ENCODE assay signal across 20 mouse cellular contexts in the genomic region with DNA sequence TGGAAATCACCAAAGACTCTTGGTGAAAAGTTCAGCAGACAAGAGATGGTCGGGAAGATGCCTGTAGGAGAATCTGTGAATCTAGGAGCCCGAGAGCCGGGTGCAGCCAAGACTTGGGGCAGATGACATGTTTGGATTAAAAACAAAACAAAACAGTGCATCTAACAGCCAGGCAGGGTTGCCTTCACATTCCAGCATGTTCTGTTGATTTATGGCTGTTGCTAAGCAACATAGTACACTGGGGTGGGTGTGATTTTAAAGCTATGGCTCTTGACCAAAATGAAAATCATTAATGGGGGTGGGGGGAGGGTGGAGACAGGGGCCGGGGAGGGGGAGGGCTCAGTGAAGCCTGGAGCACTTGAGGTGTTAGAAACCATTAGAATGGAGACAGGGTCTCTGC. TPM values are rescaled to one million over a fixed set of nuclear protein-coding genes. Genes with fewer than 3 reads are reported as not detected.
DNase-seq lines count a peak whose midpoint lies in the region; ATAC-seq and TF ChIP-seq lines count a peak whose summit lies in the region.
"Had no signal": no experiment of that assay in that cellular context is flagged by ENCODE, and none has a peak within 500 bp of the region (broad histone marks: within the 10 kb centered on the region; RNA-seq: fewer than 3 reads in every experiment).

No protein-coding gene starts in this region.

- DNase-seq in forebrain, postnatal 0 days: peak; percentile 38
- DNase-seq in lung, embryonic 14.5 days: peak; percentile 63
- no peak for DNase-seq in lung, postnatal 25 days (ENCODE audit: low spot score)
- DNase-seq in NIH3T3 (ENCODE audit: low read depth): peak; percentile 16
- peak; percentile 69 for DNase-seq in brain, embryonic 14.5 days (ENCODE audit: low read depth)
- DNase-seq: adrenal gland, adult 8-10 months; adrenal gland, postnatal 36 days; cerebellum, adult 11 months; cerebellum, adult 8-10 months; cerebellum, postnatal 14 days; embryo, embryonic 11 days; gastrocnemius, postnatal 36 days; heart, adult 11 months; heart, postnatal 36 days had no signal

- H3K9me3 ChIP-seq in forebrain, postnatal 0 days (ENCODE audit: low read length): no peaks in the 10 kb centered on the region
- H3K9me3 ChIP-seq in forebrain, embryonic 12.5 days: no peaks in the 10 kb centered on the region
- H3K9me3 ChIP-seq in lung, embryonic 14.5 days (ENCODE audit: low read depth, low read length): no peaks in the 10 kb centered on the region
- H3K9me3 ChIP-seq: embryonic facial prominence, embryonic 15.5 days; heart, embryonic 13.5 days had no signal

- H3K4me1 ChIP-seq in forebrain, postnatal 0 days (ENCODE audit: insufficient read depth): 0 out of 2 replicates have a peak, but pooled peaks cover 7% of the 10 kb centered on the region
- H3K4me1 ChIP-seq in forebrain, embryonic 12.5 days: no peaks in the 10 kb centered on the region
- no peaks in the 10 kb centered on the region for H3K4me1 ChIP-seq in lung, embryonic 14.5 days (ENCODE audit: insufficient read depth)
- H3K4me1 ChIP-seq: heart, embryonic 13.5 days had no signal

- no peak overlapping the region for H3K4me3 ChIP-seq in forebrain, postnatal 0 days (ENCODE audit: low read depth, low read length)
- H3K4me3 ChIP-seq in forebrain, embryonic 12.5 days (replicated peaks): no peak overlapping the region
- no peak overlapping the region for H3K4me3 ChIP-seq in lung, embryonic 14.5 days (ENCODE audit: low read depth, low read length)
- H3K4me3 ChIP-seq: embryonic facial prominence, embryonic 15.5 days; heart, embryonic 13.5 days had no signal

- H3K27me3 ChIP-seq in forebrain, postnatal 0 days (ENCODE audit: insufficient read depth, low read length): no peaks in the 10 kb centered on the region
- peaks cover 5% of the 10 kb centered on the region; the same call in 1 of the 2 replicates for H3K27me3 ChIP-seq in forebrain, embryonic 12.5 days
- no peaks in the 10 kb centered on the region for H3K27me3 ChIP-seq in lung, embryonic 14.5 days (ENCODE audit: insufficient read depth, low read length)

- no peaks in the 10 kb centered on the region for H3K36me3 ChIP-seq in forebrain, postnatal 0 days (ENCODE audit: insufficient read depth)
- no peaks in the 10 kb centered on the region for H3K36me3 ChIP-seq in forebrain, embryonic 12.5 days (replicated peaks)
- no peaks in the 10 kb centered on the region for H3K36me3 ChIP-seq in lung, embryonic 14.5 days (ENCODE audit: insufficient read depth)
- H3K36me3 ChIP-seq: embryonic facial prominence, embryonic 15.5 days; heart, embryonic 13.5 days had no signal

- TF ChIP-seq POLR2A in brain, embryonic 14.5 days (IDR thresholded peaks at IDR 0.05; ENCODE audit: borderline replicate concordance, extremely low read depth, insufficient read depth, insufficient read length, poor library complexity, severe bottlenecking): no peak

- WGBS in forebrain, postnatal 0 days: 35% methylated on average over 4 of the region's 4 CpGs
- 64% methylated on average over 4 of the region's 4 CpGs for WGBS in forebrain, embryonic 12.5 days
- WGBS in lung, embryonic 14.5 days: 39% methylated on average over 4 of the region's 4 CpGs

- peak; percentile 82 for ATAC-seq in forebrain, postnatal 0 days
- no peak for ATAC-seq in forebrain, embryonic 12.5 days (ENCODE audit: low FRiP score)
- no peak; the same call in 1 of the 2 replicates for ATAC-seq in lung, embryonic 14.5 days (ENCODE audit: insufficient read depth)
- ATAC-seq: intestine, embryonic 16.5 days had no signal

- no peak for TF ChIP-seq CTCF in forebrain, postnatal 0 days (IDR thresholded peaks at IDR 0.05; ENCODE audit: low read depth)
- no peak for TF ChIP-seq CTCF in lung, embryonic 14.5 days (IDR thresholded peaks at IDR 0.05; ENCODE audit: low read depth)
- TF ChIP-seq CTCF in brain, embryonic 14.5 days (IDR thresholded peaks at IDR 0.05; ENCODE audit: borderline replicate concordance, extremely low read depth, insufficient read depth, insufficient read length): no peak

- H3K4me2 ChIP-seq in forebrain, postnatal 0 days (ENCODE audit: low read depth): no peak overlapping the region
- no peak overlapping the region for H3K4me2 ChIP-seq in forebrain, embryonic 12.5 days
- H3K4me2 ChIP-seq in lung, embryonic 14.5 days: no peak overlapping the region
- H3K4me2 ChIP-seq: embryonic facial prominence, embryonic 15.5 days; heart, embryonic 13.5 days had no signal

- H3K9ac ChIP-seq in forebrain, postnatal 0 days: no peak overlapping the region
- H3K9ac ChIP-seq in forebrain, embryonic 12.5 days: no peak overlapping the region
- no peak overlapping the region for H3K9ac ChIP-seq in lung, embryonic 14.5 days
- H3K9ac ChIP-seq: embryonic facial prominence, embryonic 15.5 days; heart, embryonic 13.5 days had no signal

- H3K27ac ChIP-seq in forebrain, postnatal 0 days (ENCODE audit: low read depth, low read length): peak overlapping the region; percentile 29; the same call in 1 of the 2 replicates
- no peak overlapping the region for H3K27ac ChIP-seq in forebrain, embryonic 12.5 days
- no peak overlapping the region for H3K27ac ChIP-seq in lung, embryonic 14.5 days (ENCODE audit: low read depth)
- H3K27ac ChIP-seq: embryonic facial prominence, embryonic 15.5 days; heart, embryonic 13.5 days had no signal

RNA-seq across cellular contexts. Expression of gene Ppp2r2c, which starts 16.7 kb away (rescaled TPM):
- total RNA-seq in forebrain, postnatal 0 days (2014; rRNA removed): 171 and 177 TPM in 2 replicates
- polyA plus RNA-seq in forebrain, postnatal 0 days (2015; fragmentation: Nextera tagmentation; extraction: Ambion mirVana): 75.5 and 96.1 TPM in 2 replicates
- polyA plus RNA-seq in forebrain, embryonic 12.5 days (2016; fragmentation: Nextera tagmentation; extraction: Ambion mirVana): 3.8 and 4.8 TPM in 2 replicates
- polyA plus RNA-seq in lung, embryonic 14.5 days (2014; fragmentation: Nextera tagmentation; extraction: Ambion mirVana): 0.07 and 0.22 TPM in 2 replicates
- polyA plus RNA-seq in brain, embryonic 14.5 days (2012; rRNA removed): 49.0 and 66.7 TPM in 2 replicates
- total RNA-seq: common myeloid progenitor, adult 5-6 weeks had no signal
- polyA plus RNA-seq: heart, postnatal 0 days had no signal

RNA-seq across cellular contexts. Expression of gene Man2b2, which starts 21.1 kb away (rescaled TPM):
- 10.8 and 13.9 TPM in 2 replicates for total RNA-seq in forebrain, postnatal 0 days (2014; rRNA removed)
- polyA plus RNA-seq in forebrain, postnatal 0 days (2015; fragmentation: Nextera tagmentation; extraction: Ambion mirVana): 10.3 and 12.7 TPM in 2 replicates
- polyA plus RNA-seq in forebrain, embryonic 12.5 days (2016; fragmentation: Nextera tagmentation; extraction: Ambion mirVana): 9.5 and 9.9 TPM in 2 replicates
- polyA plus RNA-seq in lung, embryonic 14.5 days (2014; fragmentation: Nextera tagmentation; extraction: Ambion mirVana): 11.3 and 14.9 TPM in 2 replicates
- 13.8 and 18.1 TPM in 2 replicates for polyA plus RNA-seq in brain, embryonic 14.5 days (2012; rRNA removed)

RNA-seq across cellular contexts. Expression of gene Mrfap1, which starts 55.0 kb away (rescaled TPM):
- 296 and 353 TPM in 2 replicates for total RNA-seq in forebrain, postnatal 0 days (2014; rRNA removed)
- polyA plus RNA-seq in forebrain, postnatal 0 days (2015; fragmentation: Nextera tagmentation; extraction: Ambion mirVana): 477 and 530 TPM in 2 replicates
- 485 and 504 TPM in 2 replicates for polyA plus RNA-seq in forebrain, embryonic 12.5 days (2016; fragmentation: Nextera tagmentation; extraction: Ambion mirVana)
- polyA plus RNA-seq in lung, embryonic 14.5 days (2014; fragmentation: Nextera tagmentation; extraction: Ambion mirVana): 568 and 573 TPM in 2 replicates
- polyA plus RNA-seq in brain, embryonic 14.5 days (2012; rRNA removed): 169 and 202 TPM in 2 replicates
